Mouse (Mus musculus) lung, postnatal 0 days (tissue): ENCODE results near the gene Setd6.

Experiments used
- CTCF ChIP-seq: IDR thresholded peaks from 2 replicates; pipeline ENCODE4 v1.5.1; 2016; ENCODE audit warnings: antibody characterized with exemption, mild to moderate bottlenecking
- EP300 ChIP-seq: IDR thresholded peaks from 2 replicates; pipeline ENCODE4 v1.6.1; 2016; ENCODE audit warnings: antibody characterized with exemption, mild to moderate bottlenecking, control low read depth

- TF ChIP-seq CTCF (no peak), EP300 (no peak)
Observed at GRCm38 (mm10) chr8:95700282-95700681, 15.4 kb upstream of the Setd6 start.
